Mouse (Mus musculus) MEL (cell line): ENCODE data around the gene Coro7.

ENCODE experiments used
- CHD2 ChIP-seq: IDR thresholded peaks from 2 replicates; pipeline ENCODE4 v1.6.1; 2011; ENCODE audit warnings: low read length, improper control_type of control experiment
- CTCF ChIP-seq, 3 experiments: IDR thresholded peaks in 2 of 3; conservative IDR thresholded peaks in 1 of 3; 2 replicates each; pipeline ENCODE4 v1.5.1; 2011 to 2012; ENCODE audit warnings: low read length in 3 of 3, low read depth in 2 of 3, mild to moderate bottlenecking in 2 of 3, improper control_type of control experiment in 1 of 3, inconsistent platforms in 1 of 3, mixed read lengths in 1 of 3, moderate library complexity in 1 of 3; ENCODE audit not compliant: control insufficient read depth in 1 of 3, insufficient read depth in 1 of 3, poor library complexity in 1 of 3, severe bottlenecking in 1 of 3
- E2F4 ChIP-seq: IDR thresholded peaks from 2 replicates; pipeline ENCODE4 v1.6.1; 2011; ENCODE audit warnings: low read depth, low read length, improper control_type of control experiment, borderline replicate concordance
- MAX ChIP-seq: IDR thresholded peaks from 2 replicates; pipeline ENCODE4 v1.6.1; 2011; ENCODE audit warnings: low read length, improper control_type of control experiment
- NELFE ChIP-seq: IDR thresholded peaks from 2 replicates; pipeline ENCODE4 v1.6.1; 2011; ENCODE audit warnings: low read depth, low read length, improper control_type of control experiment
- POLR2A ChIP-seq, 2 experiments: IDR thresholded peaks; 2 replicates each; pipeline ENCODE4 v1.6.1; 2011 to 2012; ENCODE audit warnings: low read length in 2 of 2, mild to moderate bottlenecking in 2 of 2, control low read depth in 1 of 2, improper control_type of control experiment in 1 of 2, low read depth in 1 of 2, moderate library complexity in 1 of 2; ENCODE audit not compliant: control insufficient read depth in 1 of 2, insufficient read depth in 1 of 2, poor library complexity in 1 of 2
- POLR2AphosphoS2 ChIP-seq: IDR thresholded peaks from 2 replicates; pipeline ENCODE4 v1.6.1; 2011; ENCODE audit warnings: low read length, improper control_type of control experiment
- RAD21 ChIP-seq: IDR thresholded peaks from 2 replicates; pipeline ENCODE4 v1.6.1; 2011; ENCODE audit warnings: mild to moderate bottlenecking, low read depth, low read length, improper control_type of control experiment
- TCF12 ChIP-seq: IDR thresholded peaks from 2 replicates; pipeline ENCODE4 v1.6.1; 2014; ENCODE audit warnings: low read depth, mild to moderate bottlenecking, inconsistent platforms, low read length, improper control_type of control experiment, moderate library complexity
- ZKSCAN1 ChIP-seq: IDR thresholded peaks from 2 replicates; pipeline ENCODE4 v1.6.1; 2012; ENCODE audit warnings: low read depth, mild to moderate bottlenecking, inconsistent platforms, low read length, improper control_type of control experiment, moderate library complexity
- ZNF384 ChIP-seq: IDR thresholded peaks from 2 replicates; pipeline ENCODE4 v1.6.1; 2012; ENCODE audit warnings: low read depth, mild to moderate bottlenecking, inconsistent platforms, low read length, improper control_type of control experiment

GRCm38 (mm10) chr16:4640267-4641005 is 39.1 kb downstream of the Coro7 start:
- TF ChIP-seq POLR2A (IDR thresholded peaks at IDR 0.05; ENCODE audit: control insufficient read depth in 1 of 2, insufficient read depth in 1 of 2, low read depth in 1 of 2, low read length in 2 of 2, poor library complexity in 1 of 2): no peak
- TF ChIP-seq RAD21: no peak
- TF ChIP-seq E2F4: no peak
- no peak for TF ChIP-seq TCF12
- TF ChIP-seq CTCF (IDR thresholded peaks at IDR 0.05 in 2 of 3, conservative IDR thresholded peaks at IDR 0.05 in 1 of 3; ENCODE audit: control insufficient read depth in 1 of 3, insufficient read depth in 1 of 3, low read depth in 2 of 3, low read length in 3 of 3, poor library complexity in 1 of 3, severe bottlenecking in 1 of 3): no peak
- TF ChIP-seq MAX: no peak
- TF ChIP-seq ZKSCAN1: no peak
- TF ChIP-seq CHD2: no peak
- TF ChIP-seq POLR2AphosphoS2: no peak
- no peak for TF ChIP-seq NELFE
- TF ChIP-seq ZNF384: no peak
